Mouse (Mus musculus): ENCODE measurements around the gene BB287469. TPM values are rescaled to one million over a fixed set of nuclear protein-coding genes. Genes with fewer than 3 reads are reported as not detected.
"Not testable (repeated sequence)": the region's sequence is repeated elsewhere in the genome, so short reads cannot be mapped to it uniquely, and the experiment has no call there.

The BB287469 gene
- not detected for polyA plus RNA-seq (2017; shearing (Covaris generic))

DNA sequence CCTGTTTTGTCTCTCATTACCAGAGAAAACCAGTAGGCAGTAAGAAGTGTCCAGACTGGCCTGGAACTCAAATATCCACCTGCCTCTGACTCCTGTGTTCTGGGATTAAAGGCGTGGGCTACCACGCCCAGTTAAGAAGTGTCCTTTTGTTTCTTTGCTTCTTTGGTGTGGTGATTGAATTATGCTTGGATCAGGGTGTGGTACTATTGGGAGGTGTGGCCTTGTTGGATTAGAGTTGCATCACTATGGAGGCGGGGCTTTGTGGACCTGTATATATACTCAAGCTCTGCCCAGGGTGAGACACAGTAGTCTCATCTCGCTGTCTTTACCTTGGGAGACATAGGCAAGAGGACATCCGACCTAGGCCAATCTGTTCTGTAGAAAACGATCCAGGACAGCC is at the start of gene BB287469:
BB287469 (plus strand) TSS at position 301 of the 400 bp plus-strand sequence.
- not testable (repeated sequence) for ATAC-seq

DNA sequence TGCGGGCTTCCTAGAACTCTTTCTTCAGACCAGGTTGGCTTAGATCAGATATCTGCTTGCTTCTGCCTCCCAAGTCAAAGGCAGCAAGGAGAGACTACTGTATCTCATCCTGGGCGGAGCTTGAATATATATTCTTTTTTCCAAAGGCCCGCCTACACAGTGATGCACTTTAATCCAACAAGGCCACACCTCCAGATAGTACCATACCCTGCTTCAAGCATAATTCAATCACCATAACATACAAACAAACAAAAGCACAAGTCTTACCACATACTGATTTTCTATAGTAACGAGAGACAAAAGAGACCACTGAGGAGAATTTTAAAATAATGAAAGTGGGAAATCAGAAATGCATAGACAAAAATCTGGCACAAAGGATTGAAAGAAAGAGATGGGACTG is 40.7 kb upstream of the BB287469 start, which contains the start of gene Gm21319:
Gm21319 (minus strand) TSS at position 101 of the 400 bp plus-strand sequence.
- ATAC-seq, result not testable (repeated sequence)

DNA sequence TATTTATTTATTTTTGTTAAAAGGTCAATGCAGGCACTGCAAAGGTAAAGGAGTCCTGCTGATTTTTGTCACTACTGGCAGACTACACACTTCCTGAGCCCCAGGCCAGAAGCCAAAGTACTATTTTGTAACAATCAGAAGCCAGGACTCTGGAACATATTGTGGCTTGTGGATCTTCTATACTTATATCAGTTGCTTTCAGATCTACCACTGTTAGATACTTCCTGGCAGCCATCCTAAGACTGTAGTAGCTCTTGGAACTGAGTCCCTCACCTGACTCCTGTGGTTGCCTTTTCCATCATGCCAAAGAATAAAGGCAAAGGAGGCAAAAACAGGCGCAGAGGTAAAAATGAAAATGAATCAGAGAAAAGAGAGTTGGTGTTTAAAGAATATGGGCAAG is 21.2 kb upstream of the BB287469 start, which contains the start of gene Gm21936:
Gm21936 (plus strand) TSS at position 301 of the 400 bp plus-strand sequence.
- not testable (repeated sequence) for ATAC-seq

DNA sequence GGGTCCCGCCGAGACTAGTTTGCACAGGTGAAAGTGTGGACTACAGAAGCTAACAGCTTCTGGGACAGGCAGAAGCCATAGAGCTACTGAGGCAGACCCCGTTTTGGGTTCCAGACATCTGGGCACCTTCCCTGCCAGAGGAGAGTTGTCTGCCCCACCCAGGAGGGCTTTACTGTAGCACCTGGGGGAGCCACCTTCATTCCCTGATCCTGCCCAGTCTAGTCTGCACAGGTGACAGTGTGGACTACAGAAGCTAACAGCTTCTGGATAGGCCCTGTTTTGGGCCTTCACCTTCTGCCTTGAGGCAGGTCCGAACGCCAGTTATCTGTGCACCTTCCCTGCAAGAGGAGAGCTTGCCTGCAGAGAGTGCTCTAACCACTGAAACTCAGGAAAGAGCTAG is 18.4 kb upstream of the BB287469 start:
- ATAC-seq, result not testable (repeated sequence)

DNA sequence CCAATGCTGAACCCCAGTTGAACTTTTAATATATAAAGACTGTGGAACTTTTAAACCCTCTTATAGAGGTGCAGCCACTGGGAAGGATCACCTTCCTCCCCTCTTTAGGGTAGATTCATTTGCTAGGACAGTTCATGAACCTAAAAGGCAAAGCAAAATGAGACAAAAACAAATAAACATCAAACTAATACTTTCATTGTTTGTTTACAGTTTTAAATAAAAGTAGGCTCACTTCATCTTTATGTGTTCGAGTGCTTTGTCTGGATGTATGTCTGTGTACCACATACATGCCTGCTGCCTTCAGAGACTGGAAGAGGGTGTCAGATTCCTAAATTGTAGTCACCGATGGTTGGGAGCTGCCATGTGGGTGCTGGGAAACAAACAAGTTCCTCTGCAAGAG is 25.9 kb downstream of the BB287469 start, which contains the start of gene Gm2001:
Gm2001 (minus strand) TSS at position 101 of the 400 bp plus-strand sequence.
- ATAC-seq, result not testable (repeated sequence)

DNA sequence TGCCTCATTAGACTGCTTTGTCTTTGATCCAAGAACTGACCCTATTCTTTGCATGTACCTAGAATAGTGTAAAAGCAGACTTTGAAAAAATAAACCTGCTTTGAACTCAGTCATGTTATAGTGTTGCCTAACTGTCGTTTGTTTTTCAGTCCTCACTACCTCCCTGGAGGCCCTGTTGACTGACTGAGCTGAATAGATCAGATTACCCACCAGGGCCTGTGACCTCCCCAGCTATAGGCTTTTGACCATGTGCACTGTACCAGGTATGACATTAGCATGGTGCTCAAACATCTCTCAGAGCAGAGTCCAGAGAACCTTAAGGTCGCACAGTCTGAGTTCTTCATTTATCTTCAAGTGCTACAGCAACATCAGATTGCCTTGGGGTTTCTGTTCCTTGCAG is 34.3 kb downstream of the BB287469 start:
- not testable (repeated sequence) for ATAC-seq

DNA sequence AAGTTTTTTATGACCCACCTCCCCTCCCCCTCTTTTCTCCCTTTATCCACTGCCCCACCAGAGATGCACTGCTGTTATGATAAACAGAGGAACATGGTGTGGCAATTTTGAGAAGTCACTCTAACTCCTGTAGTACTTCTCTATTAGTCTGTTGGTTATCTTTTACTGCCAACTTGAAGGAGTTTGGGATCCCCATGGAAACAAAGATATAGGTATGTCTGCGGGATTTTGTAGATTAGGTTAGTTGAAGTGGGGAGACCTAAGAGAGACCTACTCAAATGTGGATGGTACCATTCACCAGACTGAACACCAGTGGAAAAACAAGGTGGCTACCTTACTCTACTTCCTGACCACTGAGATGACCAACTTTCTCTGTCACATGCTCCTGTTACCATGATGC is 39.7 kb downstream of the BB287469 start:
- not testable (repeated sequence) for ATAC-seq

DNA sequence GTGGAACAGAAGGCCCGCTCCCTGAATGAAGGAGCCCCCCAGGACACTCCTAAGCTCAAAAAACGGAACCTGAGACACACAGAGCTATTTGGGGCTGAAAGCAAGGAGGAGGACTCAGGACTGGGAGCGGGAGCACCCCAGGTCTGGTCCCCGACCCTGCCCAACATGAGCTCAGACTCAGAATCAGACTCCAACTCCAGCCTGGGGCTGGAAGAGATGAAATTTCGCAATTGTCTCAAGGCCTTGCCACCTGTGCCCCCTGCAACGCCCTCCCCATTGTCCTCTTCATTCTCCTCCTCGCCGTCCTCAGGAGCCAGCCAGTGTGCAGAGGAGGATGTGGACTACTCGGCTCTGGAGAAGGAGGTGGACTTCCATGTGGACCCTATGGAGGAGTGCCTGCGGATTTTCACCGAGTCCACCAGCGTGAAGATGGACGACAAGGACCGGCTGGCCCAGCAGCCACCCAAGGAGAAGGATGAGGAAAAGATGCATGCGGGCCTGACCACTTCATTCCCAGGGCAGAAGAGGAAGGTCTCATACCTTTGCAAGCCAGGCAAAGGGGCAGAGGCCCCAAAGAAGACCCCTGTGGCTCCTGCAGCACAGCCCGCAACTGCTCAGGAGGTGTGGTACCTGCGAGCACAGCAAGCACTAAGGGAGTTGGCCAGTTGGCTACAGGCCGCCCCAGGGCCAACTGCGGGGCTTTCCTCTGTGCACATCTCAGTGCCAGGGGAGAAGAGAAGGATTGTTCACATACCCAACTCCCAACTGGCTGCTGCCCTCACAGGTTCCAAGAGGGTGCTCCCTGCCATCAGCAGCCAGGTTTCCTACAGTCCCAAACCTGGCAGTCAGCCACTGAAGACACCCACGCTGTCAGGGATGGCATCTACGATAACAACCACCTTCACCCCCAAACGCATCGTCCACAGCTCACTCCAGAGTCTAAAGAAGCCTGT is 45.6 kb downstream of the BB287469 start:
- ATAC-seq, result not testable (repeated sequence)

DNA sequence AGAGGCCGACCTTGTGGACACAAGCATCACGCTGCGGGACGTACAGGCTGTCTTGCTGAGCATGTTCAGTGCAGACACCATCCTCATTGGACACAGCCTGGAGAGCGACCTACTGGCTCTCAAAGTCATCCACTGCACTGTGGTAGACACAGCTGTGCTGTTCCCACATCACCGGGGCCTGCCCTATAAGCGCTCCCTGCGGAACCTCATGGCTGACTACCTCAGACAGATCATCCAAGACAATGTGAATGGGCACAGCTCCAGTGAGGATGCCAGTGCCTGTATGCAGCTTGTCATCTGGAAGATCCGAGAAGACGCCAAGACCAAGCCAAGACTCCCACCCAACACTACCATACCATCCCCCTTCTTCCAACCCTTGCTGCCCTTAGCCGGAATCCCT is 47.3 kb downstream of the BB287469 start:
- ATAC-seq, result not testable (repeated sequence)

DNA sequence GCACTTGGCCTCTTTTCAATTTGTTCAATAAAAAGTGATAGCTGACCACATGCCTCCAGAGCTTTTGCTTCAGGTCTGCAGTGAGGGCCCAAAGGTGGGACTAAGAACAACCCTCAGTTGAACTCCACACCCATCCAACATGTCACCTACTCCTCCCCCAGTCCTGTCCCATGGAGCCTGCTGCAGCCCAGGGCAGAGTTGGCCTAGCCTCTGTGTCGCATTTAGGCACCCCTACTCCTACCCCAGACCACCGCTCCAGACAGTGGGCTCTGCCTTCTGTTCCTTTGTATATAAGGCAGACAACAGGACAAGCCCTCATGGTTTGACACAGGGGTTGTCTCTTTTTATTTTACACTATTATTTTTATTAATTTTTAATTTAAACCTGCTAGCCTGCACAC is 47.7 kb downstream of the BB287469 start:
- not testable (repeated sequence) for ATAC-seq

Other genes starting within 250 kb of the BB287469 start
- not detected for gene Oog1, start 213.9 kb upstream of the BB287469 start, polyA plus RNA-seq (2017; shearing (Covaris generic))
- gene Gm4027, start 197.7 kb upstream of the BB287469 start, polyA plus RNA-seq (2017; shearing (Covaris generic)), result not detected
- not detected for gene Gm16381, start 172.0 kb upstream of the BB287469 start, polyA plus RNA-seq (2017; shearing (Covaris generic))
- not detected for gene Gm21319, start 40.8 kb upstream of the BB287469 start, polyA plus RNA-seq (2017; shearing (Covaris generic))
- not detected for gene Gm21936, start 21.1 kb upstream of the BB287469 start, polyA plus RNA-seq (2017; shearing (Covaris generic))
- not detected for gene Gm2001, start 25.8 kb downstream of the BB287469 start, polyA plus RNA-seq (2017; shearing (Covaris generic))
- not detected for gene Gm2016, start 57.5 kb downstream of the BB287469 start, polyA plus RNA-seq (2017; shearing (Covaris generic))
- not detected for gene Gm2022, start 78.8 kb downstream of the BB287469 start, polyA plus RNA-seq (2017; shearing (Covaris generic))
- gene Gm2035, start 103.3 kb downstream of the BB287469 start, polyA plus RNA-seq (2017; shearing (Covaris generic)), result not detected
- gene Gm2042, start 137.5 kb downstream of the BB287469 start, polyA plus RNA-seq (2017; shearing (Covaris generic)), result not detected
- gene Gm2075, start 195.3 kb downstream of the BB287469 start, polyA plus RNA-seq (2017; shearing (Covaris generic)), result not detected
- gene Gm6803, start 202.2 kb downstream of the BB287469 start, polyA plus RNA-seq (2017; shearing (Covaris generic)), result not detected
- gene Gm2056, start 210.4 kb downstream of the BB287469 start, polyA plus RNA-seq (2017; shearing (Covaris generic)), result not detected

Measured in activated CD4-positive, CD25-positive, alpha-beta regulatory T cell, adult 4 months (primary cell).